Comparison of ENCODE assay signal across 8 mouse cellular contexts in genomic region chrX:9272460-9273361, GRCm38 (mm10). TPM values are rescaled to one million over a fixed set of nuclear protein-coding genes. Genes with fewer than 3 reads are reported as not detected.
DNase-seq lines count a peak whose midpoint lies in the region; ATAC-seq and TF ChIP-seq lines count a peak whose summit lies in the region.

Gene Xk, plus strand, starts transcription at chrX:9272756.

- peak within 1 kb of the TSS; percentile 51 for H3K4me2 ChIP-seq in forebrain, embryonic 11.5 days (ENCODE audit: low read depth, low read length, severe bottlenecking)
- peak within 1 kb of the TSS; percentile 65 for H3K4me2 ChIP-seq in heart, embryonic 16.5 days (ENCODE audit: low read depth, low read length)
- peak within 1 kb of the TSS; percentile 69 for H3K4me2 ChIP-seq in liver, postnatal 0 days (ENCODE audit: low read depth, low read length)
- H3K4me2 ChIP-seq in neural tube, embryonic 13.5 days: peak within 1 kb of the TSS; percentile 54

- H3K27ac ChIP-seq in brown adipose tissue, adult 24 weeks (replicated peaks; ENCODE audit: low read depth, low read length): peak within 1 kb of the TSS; percentile 16
- H3K27ac ChIP-seq in forebrain, embryonic 11.5 days (ENCODE audit: low read depth, low read length): no peak within 1 kb of the TSS
- H3K27ac ChIP-seq in heart, embryonic 16.5 days (ENCODE audit: low read length): peak within 1 kb of the TSS; percentile 71
- peak within 1 kb of the TSS; percentile 82 for H3K27ac ChIP-seq in liver, postnatal 0 days (ENCODE audit: low read depth)
- H3K27ac ChIP-seq in neural tube, embryonic 13.5 days (replicated peaks): peak within 1 kb of the TSS; percentile 38

- peak; percentile 90 for ATAC-seq in forebrain, embryonic 11.5 days (replicated peaks; ENCODE audit: low FRiP score)
- peak; percentile 81 for ATAC-seq in heart, embryonic 16.5 days (replicated peaks; ENCODE audit: extremely low read depth, insufficient read depth, low FRiP score)
- peak; percentile 88 for ATAC-seq in liver, postnatal 0 days
- ATAC-seq in neural tube, embryonic 13.5 days (ENCODE audit: low read depth): peak; percentile 95

- TF ChIP-seq CTCF in liver, postnatal 0 days (IDR thresholded peaks at IDR 0.05; ENCODE audit: low read depth): no peak

- no peaks in the 10 kb centered on the region for H3K4me1 ChIP-seq in brown adipose tissue, adult 24 weeks (ENCODE audit: control insufficient read depth, insufficient read depth, insufficient read length, low read length)
- H3K4me1 ChIP-seq in forebrain, embryonic 11.5 days (replicated peaks; ENCODE audit: control insufficient read depth, insufficient read depth, low read length): no peaks in the 10 kb centered on the region
- H3K4me1 ChIP-seq in heart, embryonic 16.5 days (ENCODE audit: control insufficient read depth, insufficient read depth, low read length): 0 out of 2 replicates have a peak, but pooled peaks cover 3% of the 10 kb centered on the region
- H3K4me1 ChIP-seq in liver, postnatal 0 days (ENCODE audit: insufficient read depth): 0 out of 2 replicates have a peak, but pooled peaks cover 3% of the 10 kb centered on the region
- no peaks in the 10 kb centered on the region for H3K4me1 ChIP-seq in neural tube, embryonic 13.5 days (replicated peaks)

- 9% methylated on average over 54 of the region's 94 CpGs for WGBS in forebrain, embryonic 11.5 days
- 9% methylated on average over 72 of the region's 94 CpGs for WGBS in heart, embryonic 16.5 days
- 5% methylated on average over 31 of the region's 94 CpGs for WGBS in liver, postnatal 0 days (ENCODE audit: insufficient replicate concordance)
- 13% methylated on average over 58 of the region's 94 CpGs for WGBS in neural tube, embryonic 13.5 days

- no peaks in the 10 kb centered on the region for H3K36me3 ChIP-seq in forebrain, embryonic 11.5 days (ENCODE audit: control insufficient read depth, insufficient read depth, low read length)
- H3K36me3 ChIP-seq in heart, embryonic 16.5 days (ENCODE audit: control insufficient read depth, insufficient read depth): no peaks in the 10 kb centered on the region
- no peaks in the 10 kb centered on the region for H3K36me3 ChIP-seq in liver, postnatal 0 days (replicated peaks; ENCODE audit: insufficient read depth, low read length)
- H3K36me3 ChIP-seq in neural tube, embryonic 13.5 days: no peaks in the 10 kb centered on the region

- peak; percentile 15 to 29 for DNase-seq in CD8-positive naive resting alpha-beta T cell, adult 2 months (ENCODE audit: low read depth in 2 of 2, low spot score in 2 of 2)
- peak; percentile 80 for DNase-seq in forebrain, embryonic 11.5 days (ENCODE audit: low spot score)
- peak; percentile 35 to 74 for DNase-seq in kidney, postnatal 25 days
- peak; percentile 84 for DNase-seq in liver, postnatal 0 days
- peak; percentile 45 for DNase-seq in telencephalon, adult 2 months (ENCODE audit: low read depth, low spot score)

- peak within 1 kb of the TSS; percentile 73 for H3K4me3 ChIP-seq in brown adipose tissue, adult 24 weeks (ENCODE audit: insufficient read depth, low read depth, low read length)
- H3K4me3 ChIP-seq in forebrain, embryonic 11.5 days (ENCODE audit: low read depth, low read length): peak within 1 kb of the TSS; percentile 52
- peak within 1 kb of the TSS; percentile 63 for H3K4me3 ChIP-seq in heart, embryonic 16.5 days (ENCODE audit: low read length)
- peak within 1 kb of the TSS; percentile 66 for H3K4me3 ChIP-seq in liver, postnatal 0 days (ENCODE audit: low read depth, low read length)
- peak within 1 kb of the TSS; percentile 57 for H3K4me3 ChIP-seq in neural tube, embryonic 13.5 days

- H3K27me3 ChIP-seq in forebrain, embryonic 11.5 days (ENCODE audit: control insufficient read depth, insufficient read depth, low read length): no peaks in the 10 kb centered on the region
- H3K27me3 ChIP-seq in heart, embryonic 16.5 days (ENCODE audit: control insufficient read depth, insufficient read depth, low read length): no peaks in the 10 kb centered on the region; the same call in 1 of the 2 replicates
- H3K27me3 ChIP-seq in liver, postnatal 0 days (ENCODE audit: insufficient read depth, low read length): no peaks in the 10 kb centered on the region
- no peaks in the 10 kb centered on the region for H3K27me3 ChIP-seq in neural tube, embryonic 13.5 days

- H3K9ac ChIP-seq in forebrain, embryonic 11.5 days (ENCODE audit: low read length): peak within 1 kb of the TSS; percentile 59
- H3K9ac ChIP-seq in heart, embryonic 16.5 days (ENCODE audit: low read length): peak within 1 kb of the TSS; percentile 76
- peak within 1 kb of the TSS; percentile 82 for H3K9ac ChIP-seq in liver, postnatal 0 days (replicated peaks)
- peak within 1 kb of the TSS; percentile 75 for H3K9ac ChIP-seq in neural tube, embryonic 13.5 days

- no peak for TF ChIP-seq EP300 in liver, postnatal 0 days (IDR thresholded peaks at IDR 0.05; ENCODE audit: low read depth)

- no peaks in the 10 kb centered on the region for H3K9me3 ChIP-seq in forebrain, embryonic 11.5 days (ENCODE audit: control insufficient read depth, low read length)
- no peaks in the 10 kb centered on the region for H3K9me3 ChIP-seq in heart, embryonic 16.5 days (replicated peaks; ENCODE audit: control insufficient read depth, low read length)
- H3K9me3 ChIP-seq in liver, postnatal 0 days (ENCODE audit: low read length): no peaks in the 10 kb centered on the region
- H3K9me3 ChIP-seq in neural tube, embryonic 13.5 days: no peaks in the 10 kb centered on the region

RNA-seq across cellular contexts. Expression of gene Xk, which starts in this region (rescaled TPM):
- 1.1 and 1.6 TPM in 2 replicates for polyA plus RNA-seq in brown adipose tissue, adult 24 weeks (2012; ENCODE audit: insufficient read depth, insufficient read length, missing spikeins)
- 3.9 and 4.7 TPM in 2 replicates for polyA plus RNA-seq in forebrain, embryonic 11.5 days (2014; fragmentation: Nextera tagmentation; extraction: Ambion mirVana)
- polyA plus RNA-seq in heart, embryonic 16.5 days (2015; fragmentation: Nextera tagmentation; extraction: Ambion mirVana): 3.0 and 3.2 TPM in 2 replicates
- 4.8 and 5.9 TPM in 2 replicates for polyA plus RNA-seq in liver, postnatal 0 days (2015; fragmentation: Nextera tagmentation; extraction: Ambion mirVana)
- 2.7 and 3.5 TPM in 2 replicates for polyA plus RNA-seq in neural tube, embryonic 13.5 days (2015; fragmentation: Nextera tagmentation; extraction: Ambion mirVana)

Comparison
In these comparisons a context has a peak if more than half of its experiments do, and no peak if none do; other contexts are left out.
1. DNase-seq: peak in every context shown above with its lines; median percentile 84 in liver, postnatal 0 days; 80 in forebrain, embryonic 11.5 days; 54 in kidney, postnatal 25 days; 45 in telencephalon, adult 2 months; 22 in CD8-positive naive resting alpha-beta T cell, adult 2 months.